Mouse (Mus musculus) CH12.LX (cell line): ENCODE results near the gene Syne1.

Source experiments
- CTCF ChIP-seq, 2 experiments: IDR thresholded peaks in 1 of 2; conservative IDR thresholded peaks in 1 of 2; 2 replicates each; pipeline ENCODE4 v1.5.1; 2011 to 2012; ENCODE audit warnings: low read depth in 2 of 2, low read length in 2 of 2, improper control_type of control experiment in 1 of 2, inconsistent platforms in 1 of 2, mild to moderate bottlenecking in 1 of 2, moderate library complexity in 1 of 2
- ELF1 ChIP-seq: IDR thresholded peaks from 2 replicates; pipeline ENCODE4 v1.6.1; 2014; ENCODE audit warnings: low read depth, mild to moderate bottlenecking, inconsistent platforms, low read length, improper control_type of control experiment
- MAFK ChIP-seq: IDR thresholded peaks from 2 replicates; pipeline ENCODE4 v1.6.1; 2011; ENCODE audit warnings: low read length, improper control_type of control experiment; ENCODE audit not compliant: insufficient replicate concordance
- MAZ ChIP-seq: IDR thresholded peaks from 2 replicates; pipeline ENCODE4 v1.6.1; 2012; ENCODE audit warnings: low read depth, mild to moderate bottlenecking, inconsistent platforms, low read length, improper control_type of control experiment, moderate library complexity
- NELFE ChIP-seq: IDR thresholded peaks from 2 replicates; pipeline ENCODE4 v1.6.1; 2011; ENCODE audit warnings: low read depth, low read length, improper control_type of control experiment
- PAX5 ChIP-seq: IDR thresholded peaks from 2 replicates; pipeline ENCODE4 v1.6.1; 2012; ENCODE audit warnings: low read length, inconsistent platforms, mixed read lengths
- POLR2A ChIP-seq: IDR thresholded peaks from 2 replicates; pipeline ENCODE4 v1.6.1; 2011; ENCODE audit warnings: low read depth, mild to moderate bottlenecking, improper control_type of control experiment, low read length
- SMC3 ChIP-seq: IDR thresholded peaks from 2 replicates; pipeline ENCODE4 v1.6.1; 2011; ENCODE audit warnings: low read depth, low read length, improper control_type of control experiment
- ZKSCAN1 ChIP-seq: IDR thresholded peaks from 2 replicates; pipeline ENCODE4 v1.6.1; 2012; ENCODE audit warnings: low read depth, inconsistent platforms, low read length, improper control_type of control experiment, borderline replicate concordance
- ZMIZ1 ChIP-seq: IDR thresholded peaks from 2 replicates; pipeline ENCODE4 v1.6.1; 2012; ENCODE audit warnings: low read depth, mild to moderate bottlenecking, inconsistent platforms, low read length, improper control_type of control experiment
- ZNF384 ChIP-seq: IDR thresholded peaks from 2 replicates; pipeline ENCODE4 v1.6.1; 2012; ENCODE audit warnings: low read depth, low read length, improper control_type of control experiment, inconsistent platforms

GRCm38 (mm10) chr10:5058876-5059275 is 492.4 kb downstream of the Syne1 start:
- TF ChIP-seq POLR2A = no peak
- no peak for TF ChIP-seq CTCF (conservative IDR thresholded peaks at IDR 0.05 in 1 of 2, IDR thresholded peaks at IDR 0.05 in 1 of 2; ENCODE audit: low read depth in 2 of 2, low read length in 2 of 2)
- TF ChIP-seq MAZ = no peak
- TF ChIP-seq MAFK = no peak
- TF ChIP-seq ZMIZ1 = no peak
- TF ChIP-seq PAX5 = no peak
- TF ChIP-seq SMC3 = no peak
- no peak for TF ChIP-seq ZKSCAN1
- no peak for TF ChIP-seq NELFE
- TF ChIP-seq ZNF384 = no peak
- no peak for TF ChIP-seq ELF1
